Mouse (Mus musculus) cerebellum, adult 2 months (tissue): ENCODE results near the gene 1700013G24Rik.

ENCODE experiments used
- CTCF ChIP-seq: fragments of 200-500 bp; IDR thresholded peaks from 2 replicates; pipeline ENCODE4 v1.5.1; 2011; ENCODE audit warnings: low read depth, mild to moderate bottlenecking, control low read depth, low read length, moderate library complexity, borderline replicate concordance; ENCODE audit not compliant: insufficient read depth
- POLR2A ChIP-seq: fragments of 200-500 bp; IDR thresholded peaks from 2 replicates; pipeline ENCODE4 v1.6.1; 2011; ENCODE audit warnings: low read length, control low read depth, borderline replicate concordance; ENCODE audit not compliant: insufficient read depth

DNA sequence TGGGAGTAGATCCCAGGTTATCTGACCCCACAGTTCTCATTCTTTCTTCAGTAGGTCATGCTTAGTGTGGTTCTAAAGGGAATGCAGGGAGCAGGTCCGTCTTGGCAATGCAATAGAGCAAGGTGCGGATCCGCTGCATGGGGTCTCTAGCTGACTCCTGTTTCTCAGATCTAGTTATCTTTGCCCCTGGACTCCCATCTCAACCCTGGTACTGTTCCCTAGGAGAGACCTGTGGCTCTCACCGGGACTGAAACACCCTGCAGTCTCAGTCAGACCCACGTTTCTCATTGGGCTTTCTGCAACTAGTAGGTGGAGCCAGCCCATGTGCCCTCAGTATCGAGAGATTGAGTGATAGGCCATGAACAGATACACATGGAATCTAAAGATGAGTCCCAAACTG, 24.5 kb downstream of the 1700013G24Rik start:
- TF ChIP-seq CTCF (no peak), POLR2A (no peak)
